Mouse (Mus musculus) olfactory bulb, adult 2 months (tissue): ENCODE data around the gene Fcna.

Experiments used
- CTCF ChIP-seq: fragments of 200-500 bp; IDR thresholded peaks from 2 replicates; pipeline ENCODE4 v1.5.1; 2012; ENCODE audit warnings: low read depth, mild to moderate bottlenecking, low read length, moderate library complexity; ENCODE audit not compliant: insufficient read depth
- POLR2A ChIP-seq: fragments of 200-500 bp; IDR thresholded peaks from 2 replicates; pipeline ENCODE4 v1.6.1; 2012; ENCODE audit warnings: mild to moderate bottlenecking, low read depth, low read length, moderate library complexity; ENCODE audit not compliant: insufficient read depth

- TF ChIP-seq CTCF (no peak), POLR2A (no peak)
Measured at GRCm38 (mm10) chr2:25608671-25609070, 19.2 kb downstream of the Fcna start.
